In genomic region chr15:71195011-71195739, GRCm38 (mm10) we compare ENCODE assay signal across 9 mouse cellular contexts.
DNase-seq lines count a peak whose midpoint lies in the region; ATAC-seq lines count a peak whose summit lies in the region.
"Had no signal": no experiment of that assay in that cellular context is flagged by ENCODE, and none has a peak within 500 bp of the region (broad histone marks: within the 10 kb centered on the region; RNA-seq: fewer than 3 reads in every experiment).

No protein-coding gene starts in this region.

- no peaks in the 10 kb centered on the region for H3K27me3 ChIP-seq in hindbrain, embryonic 11.5 days (ENCODE audit: control insufficient read depth, insufficient read depth, low read length)
- H3K27me3 ChIP-seq in hindbrain, embryonic 16.5 days (replicated peaks; ENCODE audit: control insufficient read depth, insufficient read depth, low read length) = no peaks in the 10 kb centered on the region
- H3K27me3 ChIP-seq in forebrain, embryonic 15.5 days = no peaks in the 10 kb centered on the region
- H3K27me3 ChIP-seq: heart, embryonic 15.5 days had no signal

- H3K9ac ChIP-seq in hindbrain, embryonic 11.5 days (ENCODE audit: low read depth, low read length) = no peak overlapping the region
- H3K9ac ChIP-seq in hindbrain, embryonic 16.5 days (ENCODE audit: low read depth, low read length) = no peak overlapping the region
- H3K9ac ChIP-seq in forebrain, embryonic 15.5 days (replicated peaks) = no peak overlapping the region
- H3K9ac ChIP-seq: heart, embryonic 15.5 days had no signal

- H3K9me3 ChIP-seq in hindbrain, embryonic 11.5 days (ENCODE audit: control insufficient read depth, low read length) = no peaks in the 10 kb centered on the region
- H3K9me3 ChIP-seq in hindbrain, embryonic 16.5 days (ENCODE audit: control insufficient read depth, low read length) = no peaks in the 10 kb centered on the region
- H3K9me3 ChIP-seq in forebrain, embryonic 15.5 days = no peaks in the 10 kb centered on the region
- H3K9me3 ChIP-seq: heart, embryonic 15.5 days had no signal

- peak; percentile 51 for DNase-seq in hindbrain, embryonic 11.5 days (ENCODE audit: low spot score)
- DNase-seq in adrenal gland, postnatal 10 days = peak; percentile 42
- DNase-seq in left cerebral cortex, postnatal 10 days (ENCODE audit: extremely low spot score in 1 of 2, low spot score in 2 of 2) = peak; percentile 43 to 71
- no peak for DNase-seq in ovary, postnatal 10 days (ENCODE audit: low spot score)
- no peak for DNase-seq in lung, adult 18-20 months
- no peak for DNase-seq in thymus, postnatal 10 days (ENCODE audit: low spot score in 2 of 2)

- H3K4me2 ChIP-seq in hindbrain, embryonic 11.5 days (replicated peaks; ENCODE audit: low read depth, low read length) = no peak overlapping the region
- no peak overlapping the region for H3K4me2 ChIP-seq in hindbrain, embryonic 16.5 days (ENCODE audit: low read length)
- no peak overlapping the region for H3K4me2 ChIP-seq in forebrain, embryonic 15.5 days (replicated peaks)
- H3K4me2 ChIP-seq: heart, embryonic 15.5 days had no signal

- WGBS in hindbrain, embryonic 11.5 days = 62% methylated on average over 11 of the region's 11 CpGs
- WGBS in hindbrain, embryonic 16.5 days = 51% methylated on average over 11 of the region's 11 CpGs
- WGBS in forebrain, embryonic 15.5 days = 39% methylated on average over 11 of the region's 11 CpGs

- no peaks in the 10 kb centered on the region for H3K4me1 ChIP-seq in hindbrain, embryonic 11.5 days (replicated peaks; ENCODE audit: control insufficient read depth, insufficient read depth, low read length)
- H3K4me1 ChIP-seq in hindbrain, embryonic 16.5 days (ENCODE audit: control insufficient read depth, insufficient read depth, low read depth, low read length) = no peaks in the 10 kb centered on the region
- H3K4me1 ChIP-seq in forebrain, embryonic 15.5 days = peaks cover 3% of the 10 kb centered on the region; the same call in 1 of the 2 replicates
- H3K4me1 ChIP-seq: heart, embryonic 15.5 days had no signal

- no peak overlapping the region for H3K27ac ChIP-seq in hindbrain, embryonic 11.5 days (ENCODE audit: low read depth, low read length)
- H3K27ac ChIP-seq in hindbrain, embryonic 16.5 days (ENCODE audit: low read depth, low read length) = no peak overlapping the region
- no peak overlapping the region for H3K27ac ChIP-seq in forebrain, embryonic 15.5 days (replicated peaks)
- H3K27ac ChIP-seq: heart, embryonic 15.5 days had no signal

- intact Hi-C loops in left cerebral cortex, postnatal 10 days (cut with DNase I) = loop anchor here (10.0 kb wide), 1 partner anchor 270 kb away; no protein-coding TSS in a partner anchor

- no peak for ATAC-seq in hindbrain, embryonic 11.5 days (ENCODE audit: low FRiP score)
- no peak for ATAC-seq in hindbrain, embryonic 16.5 days
- ATAC-seq in forebrain, embryonic 15.5 days (replicated peaks) = peak; percentile 57

- H3K36me3 ChIP-seq in hindbrain, embryonic 11.5 days (ENCODE audit: control insufficient read depth, insufficient read depth, low read length) = no peaks in the 10 kb centered on the region
- H3K36me3 ChIP-seq in hindbrain, embryonic 16.5 days (ENCODE audit: control insufficient read depth, insufficient read depth, low read length) = no peaks in the 10 kb centered on the region
- H3K36me3 ChIP-seq in forebrain, embryonic 15.5 days = no peaks in the 10 kb centered on the region
- H3K36me3 ChIP-seq: heart, embryonic 15.5 days had no signal

- H3K4me3 ChIP-seq in hindbrain, embryonic 11.5 days (ENCODE audit: low read depth, low read length) = no peak overlapping the region
- H3K4me3 ChIP-seq in hindbrain, embryonic 16.5 days (ENCODE audit: low read length) = no peak overlapping the region
- H3K4me3 ChIP-seq in forebrain, embryonic 15.5 days = no peak overlapping the region
- H3K4me3 ChIP-seq: heart, embryonic 15.5 days had no signal

Comparison
In these comparisons a context has a peak if more than half of its experiments do, and no peak if none do; other contexts are left out.
1. DNase-seq: peak in hindbrain, embryonic 11.5 days (single experiment), adrenal gland, postnatal 10 days (single experiment) and left cerebral cortex, postnatal 10 days (2 of 2); none in ovary, postnatal 10 days (single experiment), lung, adult 18-20 months (0 of 2) and thymus, postnatal 10 days (0 of 2).